Mouse (Mus musculus): ENCODE results near the gene Pla2g4b. TPM values are rescaled to one million over a fixed set of nuclear protein-coding genes. Genes with fewer than 3 reads are reported as not detected.

Pla2g4b gene
- polyA plus RNA-seq, 1 experiment from 2014 or later = 1.5 TPM

GRCm38 (mm10) chr2:120049632-120050274 is 16.5 kb downstream of the Pla2g4b start:
- 61% methylated on average over 10 of the region's 10 CpGs for WGBS
- H3K4me3 ChIP-seq (ENCODE audit: low read depth, low read length) = no peak overlapping the region
- ATAC-seq (replicated peaks; ENCODE audit: low FRiP score) = no peak

DNA sequence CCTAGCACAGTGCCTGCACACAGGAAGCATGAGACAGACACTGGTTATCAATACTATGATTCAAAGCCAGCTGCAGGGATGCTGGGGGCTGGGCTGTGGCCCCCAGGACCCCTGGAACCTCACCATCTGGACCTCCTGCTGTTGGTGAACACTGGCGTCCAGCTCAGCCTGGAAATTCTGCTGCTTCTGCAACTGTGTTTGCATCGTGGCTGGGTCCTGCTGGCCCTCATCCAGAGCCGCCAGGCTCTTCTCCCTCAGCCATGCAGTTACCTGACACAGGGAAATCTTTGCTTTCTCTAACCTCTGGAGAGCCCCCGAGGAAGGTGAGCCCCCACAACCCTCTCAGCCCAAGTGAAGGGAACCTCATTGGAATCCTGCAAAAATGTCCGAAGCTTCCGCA is 18.2 kb downstream of the Pla2g4b start:
- no peaks in the 10 kb centered on the region for H3K36me3 ChIP-seq (ENCODE audit: control insufficient read depth, insufficient read depth, low read length)
- ATAC-seq (replicated peaks; ENCODE audit: low FRiP score) = no peak
- no peak overlapping the region for H3K27ac ChIP-seq (ENCODE audit: low read depth, low read length)
- no peaks in the 10 kb centered on the region for H3K27me3 ChIP-seq (ENCODE audit: control insufficient read depth, insufficient read depth, low read length)
- no peak overlapping the region for H3K9ac ChIP-seq (ENCODE audit: low read length)
- DNase-seq (ENCODE audit: low spot score) = no peak
- H3K4me3 ChIP-seq (ENCODE audit: low read depth, low read length) = no peak overlapping the region
- no peaks in the 10 kb centered on the region for H3K9me3 ChIP-seq (ENCODE audit: control insufficient read depth, low read length)
- no peak overlapping the region for H3K4me2 ChIP-seq (ENCODE audit: low read depth, low read length, severe bottlenecking)
- H3K4me1 ChIP-seq (replicated peaks; ENCODE audit: control insufficient read depth, insufficient read depth, low read length) = 0 out of 2 replicates have a peak, but pooled peaks cover 2% of the 10 kb centered on the region
- WGBS = 67% methylated on average over 6 of the region's 6 CpGs

More at GRCm38 (mm10) chr2:120049632-120050274, 16.5 kb downstream of the Pla2g4b start:
- no peak for DNase-seq (ENCODE audit: low spot score)
- no peaks in the 10 kb centered on the region for H3K36me3 ChIP-seq (ENCODE audit: control insufficient read depth, insufficient read depth, low read length)
- no peaks in the 10 kb centered on the region for H3K9me3 ChIP-seq (ENCODE audit: control insufficient read depth, low read length)
- no peak overlapping the region for H3K9ac ChIP-seq (ENCODE audit: low read length)
- no peak overlapping the region for H3K4me2 ChIP-seq (ENCODE audit: low read depth, low read length, severe bottlenecking)
- H3K27ac ChIP-seq (ENCODE audit: low read depth, low read length) = no peak overlapping the region
- no peaks in the 10 kb centered on the region for H3K4me1 ChIP-seq (replicated peaks; ENCODE audit: control insufficient read depth, insufficient read depth, low read length)
- no peaks in the 10 kb centered on the region for H3K27me3 ChIP-seq (ENCODE audit: control insufficient read depth, insufficient read depth, low read length)

- Histone ChIP-seq H3K36me3 (ENCODE audit: control insufficient read depth, insufficient read depth, low read length) (no peaks in the 10 kb centered on the region), H3K4me3 (ENCODE audit: low read depth, low read length) (no peak overlapping the region), H3K9ac (ENCODE audit: low read length) (no peak overlapping the region), H3K4me1 (replicated peaks; ENCODE audit: control insufficient read depth, insufficient read depth, low read length) (0 out of 2 replicates have a peak, but pooled peaks cover 2% of the 10 kb centered on the region), H3K27ac (ENCODE audit: low read depth, low read length) (no peak overlapping the region), H3K4me2 (ENCODE audit: low read depth, low read length, severe bottlenecking) (no peak overlapping the region), H3K9me3 (ENCODE audit: control insufficient read depth, low read length) (no peaks in the 10 kb centered on the region), H3K27me3 (ENCODE audit: control insufficient read depth, insufficient read depth, low read length) (no peaks in the 10 kb centered on the region)
- DNase-seq (ENCODE audit: low spot score) (no peak), ATAC-seq (replicated peaks; ENCODE audit: low FRiP score) (no peak)
- 91% methylated on average over 12 of the region's 12 CpGs for WGBS
Observed at GRCm38 (mm10) chr2:120054771-120055552, 21.7 kb downstream of the Pla2g4b start.

DNA sequence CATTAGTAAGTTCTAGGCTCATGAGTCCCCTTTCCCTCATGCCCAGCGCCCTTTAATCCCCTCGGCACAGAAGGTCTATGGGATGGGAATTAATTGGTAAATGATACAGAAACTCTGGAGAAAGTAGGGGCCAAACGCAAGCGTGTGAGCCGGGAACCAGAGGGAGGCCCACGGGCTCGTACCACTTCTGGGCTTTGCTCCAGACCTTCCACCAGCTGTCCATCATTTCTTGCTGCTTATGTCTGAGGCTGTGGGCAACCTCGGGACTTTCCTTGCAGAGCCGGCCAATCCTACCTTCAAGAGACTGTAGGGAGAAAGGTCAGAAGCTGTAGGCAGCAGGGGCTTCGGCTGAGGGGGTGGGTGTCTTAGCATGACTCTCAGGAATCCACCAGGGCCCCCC is 22.7 kb downstream of the Pla2g4b start:
- ATAC-seq (replicated peaks; ENCODE audit: low FRiP score) = no peak
- WGBS = 89% methylated on average over 10 of the region's 10 CpGs

GRCm38 (mm10) chr2:120058818-120059217 is 25.6 kb downstream of the Pla2g4b start:
- Histone ChIP-seq H3K9ac (ENCODE audit: low read length) (no peak overlapping the region), H3K36me3 (ENCODE audit: control insufficient read depth, insufficient read depth, low read length) (no peaks in the 10 kb centered on the region), H3K4me3 (ENCODE audit: low read depth, low read length) (no peak overlapping the region), H3K27me3 (ENCODE audit: control insufficient read depth, insufficient read depth, low read length) (no peaks in the 10 kb centered on the region), H3K4me2 (ENCODE audit: low read depth, low read length, severe bottlenecking) (no peak overlapping the region), H3K27ac (ENCODE audit: low read depth, low read length) (no peak overlapping the region), H3K9me3 (ENCODE audit: control insufficient read depth, low read length) (no peaks in the 10 kb centered on the region), H3K4me1 (replicated peaks; ENCODE audit: control insufficient read depth, insufficient read depth, low read length) (0 out of 2 replicates have a peak, but pooled peaks cover 2% of the 10 kb centered on the region)
- ATAC-seq (replicated peaks; ENCODE audit: low FRiP score) (no peak), DNase-seq (ENCODE audit: low spot score) (no peak)
- WGBS = 84% methylated on average over 4 of the region's 4 CpGs

More for the DNA sequence above, 22.7 kb downstream of the Pla2g4b start:
- Histone ChIP-seq H3K9ac (ENCODE audit: low read length) (no peak overlapping the region), H3K4me3 (ENCODE audit: low read depth, low read length) (no peak overlapping the region), H3K9me3 (ENCODE audit: control insufficient read depth, low read length) (no peaks in the 10 kb centered on the region), H3K27me3 (ENCODE audit: control insufficient read depth, insufficient read depth, low read length) (no peaks in the 10 kb centered on the region), H3K36me3 (ENCODE audit: control insufficient read depth, insufficient read depth, low read length) (no peaks in the 10 kb centered on the region), H3K4me2 (ENCODE audit: low read depth, low read length, severe bottlenecking) (no peak overlapping the region), H3K4me1 (replicated peaks; ENCODE audit: control insufficient read depth, insufficient read depth, low read length) (0 out of 2 replicates have a peak, but pooled peaks cover 2% of the 10 kb centered on the region), H3K27ac (ENCODE audit: low read depth, low read length) (no peak overlapping the region)
- no peak for DNase-seq (ENCODE audit: low spot score)

DNA sequence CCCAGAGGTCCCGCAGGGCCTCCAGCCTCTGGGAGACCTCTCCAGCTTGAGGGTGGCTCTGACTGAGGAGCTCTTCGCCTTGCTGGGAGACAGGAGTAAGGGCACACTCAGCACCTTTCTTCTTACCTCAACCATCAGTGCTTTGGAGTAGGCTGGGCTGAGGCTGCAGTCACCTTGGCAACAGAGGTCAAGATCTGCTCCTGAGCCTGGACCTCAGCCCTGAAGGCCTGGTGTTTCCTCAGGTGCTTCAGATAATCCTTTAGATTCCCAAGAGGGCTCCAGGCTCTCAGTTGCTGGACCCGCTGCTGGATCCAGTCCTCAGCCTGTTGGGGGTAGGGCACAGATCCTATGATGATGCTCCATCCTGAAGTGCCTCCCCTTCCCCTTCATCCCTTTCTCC is 26.2 kb downstream of the Pla2g4b start:
- H3K27ac ChIP-seq (ENCODE audit: low read depth, low read length) = no peak overlapping the region
- H3K27me3 ChIP-seq (ENCODE audit: control insufficient read depth, insufficient read depth, low read length) = no peaks in the 10 kb centered on the region
- WGBS = 85% methylated on average over 3 of the region's 3 CpGs
- H3K4me2 ChIP-seq (ENCODE audit: low read depth, low read length, severe bottlenecking) = no peak overlapping the region
- no peak for ATAC-seq (replicated peaks; ENCODE audit: low FRiP score)
- DNase-seq (ENCODE audit: low spot score) = no peak
- H3K9me3 ChIP-seq (ENCODE audit: control insufficient read depth, low read length) = no peaks in the 10 kb centered on the region
- H3K9ac ChIP-seq (ENCODE audit: low read length) = no peak overlapping the region
- H3K36me3 ChIP-seq (ENCODE audit: control insufficient read depth, insufficient read depth, low read length) = no peaks in the 10 kb centered on the region
- H3K4me3 ChIP-seq (ENCODE audit: low read depth, low read length) = no peak overlapping the region
- 0 out of 2 replicates have a peak, but pooled peaks cover 2% of the 10 kb centered on the region for H3K4me1 ChIP-seq (replicated peaks; ENCODE audit: control insufficient read depth, insufficient read depth, low read length)

GRCm38 (mm10) chr2:120060190-120060589 is 27.0 kb downstream of the Pla2g4b start:
- Histone ChIP-seq H3K9me3 (ENCODE audit: control insufficient read depth, low read length) (no peaks in the 10 kb centered on the region), H3K9ac (ENCODE audit: low read length) (no peak overlapping the region), H3K27ac (ENCODE audit: low read depth, low read length) (no peak overlapping the region), H3K4me2 (ENCODE audit: low read depth, low read length, severe bottlenecking) (no peak overlapping the region), H3K4me1 (replicated peaks; ENCODE audit: control insufficient read depth, insufficient read depth, low read length) (0 out of 2 replicates have a peak, but pooled peaks cover 2% of the 10 kb centered on the region), H3K36me3 (ENCODE audit: control insufficient read depth, insufficient read depth, low read length) (no peaks in the 10 kb centered on the region), H3K27me3 (ENCODE audit: control insufficient read depth, insufficient read depth, low read length) (no peaks in the 10 kb centered on the region), H3K4me3 (ENCODE audit: low read depth, low read length) (no peak overlapping the region)
- no peak for ATAC-seq (replicated peaks; ENCODE audit: low FRiP score)
- DNase-seq (ENCODE audit: low spot score) = no peak
- 78% methylated on average over 6 of the region's 6 CpGs for WGBS

DNA sequence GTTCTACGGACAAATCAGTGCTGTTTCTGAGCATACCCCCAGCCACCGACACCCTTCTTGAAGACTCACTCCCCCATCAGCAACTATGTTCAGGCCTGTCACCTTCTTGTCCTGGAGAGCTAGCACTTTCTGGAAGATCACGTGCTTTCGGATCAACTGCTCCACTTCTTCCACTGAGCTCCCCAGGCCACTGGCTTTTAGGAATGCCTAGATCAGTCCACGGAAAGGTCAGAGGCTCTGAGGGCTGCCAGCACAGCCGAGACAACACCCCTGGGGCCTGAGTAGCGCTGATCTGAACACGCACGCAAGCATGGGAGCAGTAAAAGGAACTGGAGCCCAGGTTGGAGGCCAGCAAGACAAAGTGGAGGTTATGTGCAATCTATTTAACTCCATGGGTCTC is 27.4 kb downstream of the Pla2g4b start:
- 0 out of 2 replicates have a peak, but pooled peaks cover 2% of the 10 kb centered on the region for H3K4me1 ChIP-seq (replicated peaks; ENCODE audit: control insufficient read depth, insufficient read depth, low read length)
- 79% methylated on average over 9 of the region's 9 CpGs for WGBS
- no peaks in the 10 kb centered on the region for H3K36me3 ChIP-seq (ENCODE audit: control insufficient read depth, insufficient read depth, low read length)
- no peaks in the 10 kb centered on the region for H3K9me3 ChIP-seq (ENCODE audit: control insufficient read depth, low read length)
- no peak overlapping the region for H3K9ac ChIP-seq (ENCODE audit: low read length)
- H3K27ac ChIP-seq (ENCODE audit: low read depth, low read length) = no peak overlapping the region
- ATAC-seq (replicated peaks; ENCODE audit: low FRiP score) (no peak), DNase-seq (ENCODE audit: low spot score) (no peak)
- H3K4me3 ChIP-seq (ENCODE audit: low read depth, low read length) = no peak overlapping the region
- H3K27me3 ChIP-seq (ENCODE audit: control insufficient read depth, insufficient read depth, low read length) = no peaks in the 10 kb centered on the region
- H3K4me2 ChIP-seq (ENCODE audit: low read depth, low read length, severe bottlenecking) = no peak overlapping the region
